Mouse (Mus musculus): Measurements from ENCODE around the gene Gm49380.

Gm49380 gene

DNA sequence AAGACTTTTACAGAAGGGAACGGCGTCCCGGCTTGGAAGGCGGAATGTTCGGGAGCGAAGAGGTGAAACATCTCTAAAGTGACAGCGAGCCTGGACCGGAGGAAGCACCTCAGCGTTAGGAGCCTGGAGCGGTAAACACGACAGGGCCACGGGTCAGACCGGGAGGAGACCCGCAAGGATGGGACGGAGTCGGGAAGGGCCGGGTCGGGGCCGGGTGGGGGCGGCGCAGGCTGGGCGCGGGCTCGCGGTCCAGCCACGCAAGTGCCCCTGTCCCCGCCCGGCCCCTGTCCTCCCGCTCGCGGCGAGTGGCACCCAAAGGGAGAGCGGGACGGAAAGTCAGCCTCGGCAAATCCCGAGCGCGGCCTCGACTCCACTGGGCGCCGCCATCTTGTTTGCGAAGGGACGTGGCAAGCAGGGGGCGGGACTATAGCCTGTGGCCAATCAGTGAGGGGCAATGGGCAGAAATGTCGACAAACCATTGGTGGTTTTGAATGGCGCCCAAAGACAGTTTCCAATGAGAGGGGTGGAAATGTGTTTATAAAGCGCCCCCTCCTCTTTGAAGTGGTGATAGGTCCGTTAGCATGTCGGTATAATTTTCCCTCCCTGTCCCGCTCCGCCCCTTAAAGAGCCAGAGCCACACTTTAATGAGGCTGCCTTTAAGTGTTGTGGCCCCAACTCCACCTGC is at the start of gene Gm49380, which contains the start of gene Rnf26:
Gm49380 (minus strand) TSS at position 396 of the 685 bp plus-strand sequence.
Rnf26 (minus strand) TSS at position 413 of the 685 bp plus-strand sequence.
- DNase-seq (ENCODE audit: low spot score in 2 of 2) = peak; percentile 95 to 96

DNA sequence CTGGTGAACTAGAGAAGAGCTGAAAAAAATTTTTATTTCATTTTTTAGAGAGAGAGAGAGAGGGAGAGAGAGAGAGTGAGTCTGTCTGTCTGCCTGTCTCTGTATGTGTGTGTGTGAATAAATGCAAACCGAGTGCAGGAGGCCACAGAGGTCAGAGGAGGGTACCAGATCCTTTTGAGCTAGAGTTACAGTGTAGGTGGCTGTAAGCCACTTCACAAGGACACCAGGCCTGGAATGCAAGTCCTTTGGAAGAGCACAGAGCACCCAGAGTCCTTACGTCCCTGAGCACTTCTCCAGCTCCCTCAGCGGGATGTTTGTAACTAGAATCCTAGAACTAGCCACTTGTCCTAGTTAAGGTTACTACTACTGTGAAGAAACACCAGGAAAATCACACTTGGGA is 46.6 kb upstream of the Gm49380 start:
- DNase-seq (ENCODE audit: low spot score in 2 of 2) = no peak

DNA sequence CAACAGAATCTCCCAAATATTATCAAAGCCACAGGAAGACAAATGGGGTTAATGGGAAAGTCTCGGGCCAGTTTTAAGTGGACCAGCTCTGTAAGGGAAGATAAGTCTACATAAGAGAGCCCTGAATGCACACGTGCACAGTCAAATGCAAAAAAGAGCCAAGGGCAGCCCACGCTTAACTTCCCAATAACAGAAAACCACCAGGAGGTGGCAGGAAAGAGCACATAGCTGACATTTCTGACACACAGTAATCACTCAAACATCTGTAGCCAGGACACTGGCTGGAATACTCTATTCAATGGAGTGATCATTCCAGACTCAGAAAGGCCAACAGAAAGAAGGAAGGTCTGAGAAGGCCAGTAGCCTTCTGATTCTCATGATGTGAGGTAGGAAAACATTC is 34.0 kb upstream of the Gm49380 start:
- no peak for DNase-seq (ENCODE audit: low spot score in 2 of 2)

DNA sequence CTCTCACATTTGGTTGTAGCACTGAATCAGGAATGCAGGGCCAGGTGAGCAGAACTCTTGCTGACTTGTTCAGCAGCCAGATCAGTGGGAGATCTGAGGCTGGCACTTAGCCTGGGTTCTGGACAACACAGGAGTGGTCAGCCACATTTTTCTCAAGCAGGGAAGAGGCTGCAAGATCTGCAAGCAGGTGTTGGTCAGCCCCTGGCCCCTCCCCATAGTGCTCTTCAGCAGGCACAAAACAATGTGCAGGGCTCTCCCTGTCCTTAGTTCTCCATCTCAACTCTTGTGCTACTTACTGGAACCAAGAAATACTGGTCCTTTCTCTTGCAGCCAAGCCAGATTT is 31.4 kb upstream of the Gm49380 start:
- DNase-seq (ENCODE audit: low spot score in 2 of 2) = no peak

DNA sequence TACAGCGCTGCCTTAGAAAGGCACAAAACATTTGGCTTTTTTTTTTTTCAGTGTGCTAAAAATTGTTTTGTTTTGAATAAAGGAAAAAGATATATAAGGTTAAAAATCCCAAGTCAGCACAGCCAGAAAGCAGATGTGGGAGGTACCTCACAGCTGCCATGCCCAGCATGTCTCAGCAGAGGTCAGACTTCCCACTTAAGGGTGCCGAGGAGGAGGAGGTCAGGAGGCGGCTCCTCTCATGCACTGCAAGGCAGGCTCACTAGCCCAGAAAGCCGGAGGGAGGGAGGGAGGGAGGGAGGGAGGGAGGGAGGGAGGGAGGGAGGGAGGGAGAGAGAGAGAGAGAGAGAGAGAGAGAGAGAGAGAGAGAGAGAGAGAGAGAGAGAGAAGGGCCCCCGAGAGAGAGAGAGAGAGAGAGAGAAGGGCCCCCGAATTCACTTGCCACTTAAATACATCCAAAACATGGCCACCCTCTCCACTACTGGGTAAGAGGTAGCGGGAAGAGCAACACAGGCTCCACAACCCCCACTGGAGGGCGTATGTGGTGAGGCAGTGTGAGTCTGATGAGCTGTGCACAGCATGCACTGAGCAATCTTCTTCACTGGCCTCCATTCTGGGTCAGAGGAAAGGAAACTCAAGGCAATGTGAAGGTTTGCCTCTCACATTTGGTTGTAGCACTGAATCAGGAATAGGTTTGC is 30.9 kb upstream of the Gm49380 start:
- no peak for DNase-seq (ENCODE audit: low spot score in 2 of 2)

DNA sequence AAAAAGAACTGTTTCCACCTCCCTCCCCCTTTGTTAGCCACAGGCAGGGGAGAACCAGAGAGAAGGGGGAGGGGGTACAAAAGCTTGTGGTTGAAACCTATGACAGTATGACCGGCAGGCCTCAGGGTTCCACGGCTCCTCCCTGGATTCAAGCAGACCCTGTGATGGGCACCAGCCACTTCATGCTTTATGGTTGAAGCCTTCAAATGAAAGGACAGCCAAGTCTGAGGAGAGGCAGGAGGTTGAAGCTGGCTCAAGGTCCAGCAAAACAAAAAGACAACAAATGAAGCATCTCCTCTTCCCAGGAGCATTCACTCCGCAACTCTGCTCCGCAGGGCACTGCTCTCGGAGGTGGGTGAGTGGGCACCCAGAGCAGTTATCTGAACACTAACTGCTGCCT is 30.1 kb upstream of the Gm49380 start:
- no peak for DNase-seq (ENCODE audit: low spot score in 2 of 2)

DNA sequence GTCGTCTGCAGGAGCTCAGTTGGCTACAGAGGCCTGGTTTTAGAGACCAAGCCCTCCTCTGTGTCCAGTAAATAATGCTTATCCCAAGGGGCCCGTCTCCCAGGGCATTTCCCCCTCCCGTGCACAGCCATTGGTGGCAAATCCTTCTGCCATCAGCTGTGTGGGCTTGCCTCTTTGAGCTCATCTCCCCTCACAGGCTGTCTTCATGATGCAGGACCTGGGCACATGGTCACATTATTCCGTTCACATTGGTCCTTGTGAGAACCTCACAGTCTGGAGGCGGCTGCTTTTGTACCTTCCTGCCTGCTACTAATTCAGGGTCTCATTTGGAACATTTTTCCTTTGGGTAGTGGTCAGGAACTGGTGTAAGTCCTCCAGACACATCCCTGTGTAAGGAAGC is 28.7 kb upstream of the Gm49380 start:
- DNase-seq (ENCODE audit: low spot score in 2 of 2) = no peak

DNA sequence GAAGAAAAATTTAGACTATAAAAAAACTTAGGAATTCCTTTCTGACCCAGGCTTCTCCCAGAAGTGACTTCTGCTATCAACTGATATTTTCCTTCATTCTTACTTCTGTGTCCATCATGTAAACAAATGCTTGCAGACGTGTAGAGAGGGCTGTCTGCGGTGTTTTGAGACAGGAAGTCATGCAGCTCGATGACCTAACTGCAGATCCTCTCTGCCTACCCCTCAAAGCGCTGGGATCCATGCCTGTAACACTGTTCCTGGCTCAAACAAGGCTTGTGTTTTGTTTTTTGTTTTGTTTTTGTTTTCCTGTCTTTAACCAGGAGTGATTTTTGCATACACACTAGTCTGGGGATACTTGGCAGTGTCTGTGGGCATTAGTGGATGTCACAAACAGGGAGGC is 24.5 kb upstream of the Gm49380 start:
- peak in 1 of 2 experiments; percentile 49 for DNase-seq (ENCODE audit: low spot score in 2 of 2)

DNA sequence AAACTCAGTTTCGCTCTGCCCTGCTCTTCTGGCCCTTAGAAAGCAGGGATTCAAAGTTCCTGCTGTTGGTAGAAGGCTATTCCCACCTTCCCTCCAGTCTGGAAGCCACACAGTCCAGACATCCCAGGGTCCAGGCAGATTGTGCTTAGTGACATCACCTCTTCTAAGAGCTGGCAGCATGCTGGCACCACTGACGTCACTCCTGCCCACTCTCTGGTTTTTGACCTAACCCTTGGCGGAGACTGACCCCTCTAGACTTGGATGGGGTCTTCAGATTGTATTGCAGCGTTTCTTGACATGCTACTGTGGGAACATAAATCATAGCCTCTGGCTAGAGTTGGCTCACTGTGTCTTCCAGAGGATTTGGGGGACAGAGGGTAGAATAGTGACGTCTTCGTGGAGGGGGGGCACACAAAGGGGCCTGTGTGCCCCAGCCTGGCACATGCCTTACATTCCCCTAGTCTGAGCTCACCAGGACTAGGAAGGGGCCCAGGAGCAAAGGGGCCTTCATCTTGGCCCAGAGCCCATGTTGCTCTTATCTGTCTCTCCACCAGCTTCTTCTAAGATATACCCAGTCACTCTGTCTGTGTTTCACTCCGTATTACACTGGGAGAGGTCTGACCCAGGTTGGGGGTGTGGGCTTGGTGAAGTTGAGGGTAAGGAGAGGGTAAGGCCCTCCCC is 22.6 kb upstream of the Gm49380 start:
- DNase-seq (ENCODE audit: low spot score in 2 of 2) = no peak

DNA sequence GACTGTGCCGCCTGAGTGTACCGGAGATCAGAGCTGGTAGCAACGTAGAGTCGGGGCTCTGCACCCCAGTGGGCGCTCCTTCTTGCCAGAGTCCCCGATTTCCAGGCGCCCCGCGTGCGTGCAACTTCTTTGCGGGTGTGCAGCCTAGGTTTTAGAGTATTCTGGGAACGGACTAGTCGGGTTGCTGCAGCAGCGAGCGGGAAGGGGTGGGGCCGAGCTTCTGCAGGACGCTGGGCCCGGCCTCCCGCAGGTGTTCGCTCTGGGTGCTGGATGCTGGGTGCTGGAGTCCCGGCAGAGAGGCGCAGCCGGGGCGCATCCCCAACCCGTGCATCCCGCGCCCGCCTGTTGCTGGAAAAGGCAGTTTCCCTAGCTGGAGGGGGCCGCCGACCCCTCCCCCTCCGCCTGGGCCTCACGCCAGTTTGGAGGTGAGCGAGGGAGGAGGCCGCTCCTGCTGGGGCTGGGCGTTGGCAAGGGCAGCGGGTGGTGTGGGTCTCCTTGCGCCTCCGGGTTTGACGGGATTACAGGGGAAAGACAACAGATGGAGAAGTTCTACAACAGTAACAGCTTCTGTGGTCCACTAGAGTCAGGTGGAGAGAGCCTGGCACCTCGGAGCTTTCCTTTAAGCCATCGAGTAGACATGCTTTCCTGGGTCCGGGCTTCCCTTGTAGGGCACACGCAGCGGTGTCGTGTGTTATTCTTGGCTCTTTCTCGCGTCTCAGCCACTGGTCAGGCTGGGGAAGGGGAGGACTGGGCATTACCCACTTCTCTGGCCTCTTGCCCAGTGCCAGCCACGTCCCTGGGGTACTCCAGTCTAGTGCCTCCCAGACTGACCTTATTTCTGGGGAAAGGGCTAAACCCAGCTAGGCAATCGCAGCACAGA is 21.8 kb upstream of the Gm49380 start:
- no peak for DNase-seq (ENCODE audit: low spot score in 2 of 2)

DNA sequence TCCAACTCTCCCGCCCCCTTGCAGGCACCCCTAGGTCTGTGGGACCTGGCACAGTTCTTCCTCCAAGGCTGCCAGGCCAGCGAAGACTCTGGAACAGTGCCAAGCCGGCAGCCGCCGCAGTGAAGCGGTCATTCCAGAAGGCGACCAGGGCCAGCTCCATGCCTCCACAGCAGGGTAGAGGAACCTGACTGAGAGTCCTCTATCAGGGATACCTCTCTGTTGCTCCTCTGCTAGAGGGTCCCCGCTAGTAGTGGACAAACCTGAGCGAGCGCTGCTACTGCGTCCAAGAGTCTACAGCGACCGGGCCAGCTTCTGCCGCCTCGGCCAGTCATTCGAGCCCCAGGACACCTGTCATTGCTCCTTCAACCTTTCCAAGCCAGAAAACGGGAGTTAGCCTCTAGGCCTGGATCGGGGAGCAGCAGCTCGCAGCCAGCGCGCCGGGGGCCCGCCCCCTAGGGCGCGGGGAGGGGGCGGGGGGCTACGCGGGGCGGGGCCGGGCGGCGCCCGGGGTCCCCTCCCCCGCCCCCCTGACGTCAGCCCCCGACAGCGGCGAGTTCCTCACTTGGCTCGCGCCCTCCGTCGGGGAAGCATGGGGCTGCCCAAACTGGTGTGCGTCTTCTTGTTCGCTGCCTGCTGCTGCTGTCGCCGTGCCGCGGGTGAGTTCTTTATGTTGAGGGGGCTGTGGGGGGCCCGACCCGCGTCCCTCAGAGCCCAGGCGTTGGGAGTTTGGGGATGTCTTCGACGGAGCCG is 21.0 kb upstream of the Gm49380 start, which contains the start of gene Mcam:
Mcam (plus strand) TSS at position 369 of the 750 bp plus-strand sequence.
- DNase-seq (ENCODE audit: low spot score in 2 of 2) = no peak

DNA sequence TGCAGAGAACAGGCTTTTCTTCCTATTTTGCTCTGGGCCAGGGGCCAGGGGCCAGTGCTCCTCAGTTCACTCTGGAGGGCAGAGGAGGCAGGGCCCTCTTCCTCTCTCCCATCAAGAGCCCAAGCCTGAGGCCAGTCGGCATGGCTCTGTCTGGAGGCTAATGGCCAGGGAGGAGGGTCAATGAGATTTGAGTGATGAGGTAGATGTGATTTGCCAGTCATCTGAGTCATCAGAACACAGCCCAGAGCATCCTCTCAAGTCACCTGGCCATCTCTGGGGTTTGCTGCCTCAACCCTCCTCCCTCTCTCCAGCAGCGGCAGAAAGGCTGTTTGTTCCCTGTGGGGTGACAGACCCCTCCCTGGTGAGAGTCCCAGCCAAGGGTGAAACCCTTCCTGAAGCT is 20.0 kb upstream of the Gm49380 start:
- no peak for DNase-seq (ENCODE audit: low spot score in 2 of 2)

DNA sequence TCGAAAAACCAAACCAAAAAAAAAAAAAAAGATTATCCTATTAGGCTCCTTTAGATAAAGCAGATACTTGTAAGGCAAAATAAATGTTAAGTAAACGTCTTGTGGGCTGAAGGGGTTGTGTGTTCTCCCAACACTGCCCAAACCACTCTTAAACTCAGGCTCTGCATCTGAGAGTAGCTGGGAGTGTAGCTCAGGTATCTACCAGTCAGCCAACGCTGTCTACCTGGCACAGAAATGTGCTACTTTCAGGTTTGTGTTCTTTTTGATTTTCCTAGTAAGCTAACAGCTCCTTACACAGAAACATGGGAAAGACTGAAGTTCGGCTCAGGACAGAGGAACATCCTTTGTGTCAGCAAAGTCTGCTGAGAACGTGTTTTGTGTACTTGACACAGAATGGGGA is 18.9 kb upstream of the Gm49380 start:
- no peak for DNase-seq (ENCODE audit: low spot score in 2 of 2)

DNA sequence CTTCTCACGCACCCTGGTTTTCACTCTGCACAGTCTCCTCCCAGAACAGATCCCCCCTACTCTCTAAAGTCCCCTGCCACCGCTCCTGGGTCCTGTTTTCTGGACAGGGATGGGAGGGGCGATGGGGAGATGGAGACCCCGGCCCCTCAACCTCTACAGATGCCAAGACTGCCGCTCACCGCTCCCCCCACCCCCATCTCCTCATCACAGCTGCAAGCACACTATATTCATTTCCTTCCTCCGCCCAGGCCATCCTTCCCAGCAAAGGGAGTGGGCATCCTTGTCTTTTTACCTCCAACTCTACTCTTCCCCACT is 17.9 kb upstream of the Gm49380 start:
- DNase-seq (ENCODE audit: low spot score in 2 of 2) = no peak

DNA sequence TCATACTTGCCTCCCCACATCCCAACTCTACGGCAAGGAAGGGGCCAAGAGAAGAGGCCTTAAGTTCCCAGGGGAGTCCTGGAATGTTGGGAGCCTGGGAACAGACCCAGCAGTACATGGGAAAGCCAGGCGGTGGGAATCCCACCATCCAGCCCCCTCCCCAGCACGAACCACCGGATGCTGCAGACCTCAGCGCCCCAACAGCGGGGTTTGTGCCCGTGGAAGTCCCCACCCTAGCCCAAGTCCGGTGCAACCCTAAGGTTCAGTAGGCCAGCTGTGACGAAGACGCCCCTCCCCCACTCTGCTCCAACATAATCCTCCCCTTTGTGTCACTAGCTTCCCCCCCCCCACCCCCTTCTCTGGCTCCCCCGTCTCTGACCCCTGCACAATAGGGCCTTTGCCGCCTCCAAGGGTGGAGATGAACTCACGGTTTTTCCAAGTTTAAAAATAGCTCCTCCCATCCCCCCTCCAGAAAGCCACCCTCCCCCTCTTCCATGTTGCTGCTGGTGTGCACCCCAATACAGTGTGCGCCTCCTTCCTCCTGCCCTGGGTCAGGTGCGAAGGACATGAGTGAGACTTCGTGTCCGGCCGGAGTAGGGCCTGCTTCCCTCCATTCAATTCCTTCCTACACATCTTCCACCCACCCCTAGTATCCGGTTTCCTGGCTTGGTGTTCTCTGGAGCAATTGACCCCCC is 17.4 kb upstream of the Gm49380 start:
- peak; percentile 32 to 42 for DNase-seq (ENCODE audit: low spot score in 2 of 2)

DNA sequence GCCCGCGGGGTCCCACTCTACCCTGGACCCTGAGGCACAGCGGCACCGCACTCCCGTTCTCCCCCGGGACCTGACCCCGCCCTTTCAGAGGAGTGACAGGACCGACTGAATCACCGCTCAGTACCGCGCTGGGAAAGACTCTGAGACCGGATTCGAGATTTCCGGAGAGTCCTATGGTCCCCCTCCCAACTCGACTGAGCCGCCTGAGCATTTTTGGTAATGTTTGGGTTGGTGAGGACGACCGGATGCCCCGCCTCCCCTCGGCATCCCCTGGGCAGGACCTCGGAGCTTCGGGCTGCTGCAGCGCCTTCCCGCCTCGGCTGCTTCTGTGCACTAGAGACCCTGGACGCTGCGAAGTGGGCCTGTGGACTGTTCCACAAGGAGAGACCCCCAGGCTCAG is 16.7 kb upstream of the Gm49380 start:
- peak; percentile 70 to 73 for DNase-seq (ENCODE audit: low spot score in 2 of 2)

DNA sequence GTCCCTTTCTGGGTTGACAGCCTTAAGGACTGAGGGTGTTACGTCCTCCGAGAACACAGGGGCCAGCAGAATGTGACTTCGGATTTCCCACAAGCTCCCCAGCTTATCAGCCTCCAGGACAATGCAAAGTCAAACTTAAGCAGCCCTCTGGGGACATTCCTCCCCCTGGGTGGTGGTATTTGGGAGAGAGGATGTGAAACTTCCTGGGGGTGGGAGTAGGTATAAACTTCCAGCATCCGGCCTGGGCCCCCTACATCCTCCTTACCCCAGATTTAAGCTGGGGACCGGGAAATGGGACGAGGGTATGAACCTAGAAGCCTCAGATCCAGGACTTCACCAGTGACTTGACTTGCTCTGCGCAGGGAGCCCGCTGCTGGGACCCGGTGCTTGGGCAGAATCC is 16.3 kb upstream of the Gm49380 start:
- no peak for DNase-seq (ENCODE audit: low spot score in 2 of 2)

DNA sequence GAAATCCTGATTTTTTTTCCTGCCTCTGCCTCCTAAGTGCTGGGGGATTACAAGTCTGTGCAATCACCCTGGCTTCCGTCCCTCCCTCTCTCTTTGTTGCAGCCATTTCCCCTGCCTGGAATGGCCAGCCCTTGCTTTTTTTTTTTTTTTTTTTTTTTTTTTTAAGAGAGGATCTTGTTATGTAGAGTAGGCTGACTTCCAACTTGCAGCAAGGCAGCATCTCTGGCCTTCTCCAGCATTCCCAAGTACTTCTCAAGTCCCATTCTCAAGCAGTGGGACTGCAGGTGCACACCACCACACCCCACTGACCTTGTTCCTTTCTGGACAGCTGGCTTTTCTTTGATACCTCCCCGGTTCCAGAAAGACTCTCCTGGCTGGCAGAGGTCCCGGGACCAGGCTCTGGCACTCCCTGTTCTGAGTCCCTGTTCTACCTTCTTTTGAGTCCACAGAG is 14.1 kb upstream of the Gm49380 start:
- no peak for DNase-seq (ENCODE audit: low spot score in 2 of 2)

DNA sequence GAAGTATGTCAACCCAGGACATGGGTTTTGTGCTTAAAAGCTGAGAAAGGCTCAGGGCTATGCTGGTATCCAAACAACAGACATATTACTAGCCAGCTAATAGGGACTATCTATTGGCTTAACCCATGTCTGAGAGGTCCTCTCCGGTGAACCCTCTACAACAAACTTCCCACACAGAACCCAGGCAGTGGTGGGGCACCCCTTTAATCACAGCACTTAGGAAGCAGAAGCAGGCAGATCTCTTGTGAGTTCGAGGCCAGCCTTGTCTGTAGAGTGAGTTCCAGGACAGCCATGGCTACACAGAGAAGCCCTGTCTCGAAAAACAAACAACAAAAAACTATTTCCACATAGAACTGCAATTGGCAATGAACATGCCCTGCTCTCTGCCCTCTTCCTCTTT is 13.4 kb upstream of the Gm49380 start:
- no peak for DNase-seq (ENCODE audit: low spot score in 2 of 2)

DNA sequence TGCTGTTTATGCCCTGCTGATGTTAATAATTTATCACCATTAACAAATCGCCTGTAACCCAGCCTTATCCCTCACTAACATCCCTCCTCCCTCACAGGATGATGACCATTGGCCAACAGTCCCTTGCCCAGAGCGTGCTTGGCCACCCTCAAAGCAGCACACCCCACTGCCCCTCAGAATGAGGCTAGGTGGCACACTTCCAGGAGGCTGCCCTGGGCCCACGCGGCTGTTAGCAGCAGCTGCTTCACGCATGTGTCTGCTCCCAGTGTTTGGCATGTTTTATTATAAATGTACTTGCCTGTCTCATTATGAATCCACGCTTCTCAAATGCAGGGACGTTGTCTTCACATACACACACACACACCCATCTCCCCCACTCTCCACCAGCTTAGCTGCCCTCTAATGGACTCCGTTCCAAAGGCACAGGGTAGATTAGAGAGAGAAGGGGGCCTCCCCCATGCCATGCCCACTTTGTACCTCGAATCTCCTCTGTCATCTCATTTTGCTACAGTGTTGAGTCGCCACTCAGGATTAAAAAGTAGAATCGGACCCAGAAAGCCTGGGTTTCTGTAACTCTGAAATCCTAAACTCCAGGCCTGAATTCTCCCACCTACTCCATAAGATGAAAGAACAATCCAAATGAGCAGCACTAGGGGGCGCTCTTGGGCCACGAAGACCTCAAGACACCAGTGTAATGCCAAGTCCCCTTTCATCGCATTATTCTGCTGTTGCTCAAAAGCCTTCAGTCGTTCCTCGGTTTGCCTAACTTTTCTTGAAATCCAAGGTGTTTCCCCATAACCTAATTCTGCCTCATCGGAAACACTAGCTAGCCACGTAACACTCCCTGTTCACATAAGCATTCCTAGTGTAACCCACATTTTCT is 12.5 kb upstream of the Gm49380 start:
- DNase-seq (ENCODE audit: low spot score in 2 of 2) = peak; percentile 74 to 83

Data from natural killer cell, adult 2 months (primary cell).